Mouse (Mus musculus) megakaryocyte-erythroid progenitor cell, adult 5-6 weeks (primary cell): ENCODE results near the gene Pip4p1. TPM values are rescaled to one million over a fixed set of nuclear protein-coding genes. Genes with fewer than 3 reads are reported as not detected.
"Not testable (repeated sequence)": the region's sequence is repeated elsewhere in the genome, so short reads cannot be mapped to it uniquely, and the experiment has no call there.

Experiments
- ATAC-seq: replicated peaks from 2 replicates; pipeline ENCODE4 v1.8.0; 2016; ENCODE audit warnings: mild to moderate bottlenecking, inconsistent platforms; ENCODE audit not compliant: severe bottlenecking, poor library complexity, low FRiP score, low TSS enrichment
- total RNA-seq, 2 experiments: library from RNA; stranded (forward) in 1 of 2; stranded (reverse) in 1 of 2; fragments of 200-1000, 215-1000 nt in 1 of 2; fragments of >200 nt in 1 of 2; fragmentation: Nextera tagmentation in 1 of 2; gene quantifications; 2 replicates each; pipeline ENCODE4 v1.2.3; 2014 to 2017

Pip4p1 gene
- total RNA-seq, 2 experiments from 2014 or later: 10.9 to 21.0 TPM

DNA sequence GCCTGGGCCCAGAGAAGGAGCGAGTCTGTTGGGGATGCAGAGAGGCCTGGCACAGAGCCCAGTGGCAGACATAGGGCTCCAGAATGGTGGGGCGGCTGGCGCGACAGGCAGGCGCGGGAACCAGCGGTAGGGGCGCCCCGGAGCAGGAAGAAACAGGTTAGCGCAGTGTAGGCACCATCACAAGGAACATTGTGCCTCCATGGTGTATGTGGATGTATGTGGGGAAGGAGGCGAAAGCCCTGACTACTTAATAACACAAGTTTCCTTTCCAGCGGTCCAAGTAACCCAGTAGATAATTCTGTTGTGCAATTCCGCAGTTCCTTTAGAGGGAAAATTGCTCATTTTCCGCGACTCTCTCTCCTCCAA, 14.0 kb upstream of the Pip4p1 start:
- not testable (repeated sequence) for ATAC-seq

DNA sequence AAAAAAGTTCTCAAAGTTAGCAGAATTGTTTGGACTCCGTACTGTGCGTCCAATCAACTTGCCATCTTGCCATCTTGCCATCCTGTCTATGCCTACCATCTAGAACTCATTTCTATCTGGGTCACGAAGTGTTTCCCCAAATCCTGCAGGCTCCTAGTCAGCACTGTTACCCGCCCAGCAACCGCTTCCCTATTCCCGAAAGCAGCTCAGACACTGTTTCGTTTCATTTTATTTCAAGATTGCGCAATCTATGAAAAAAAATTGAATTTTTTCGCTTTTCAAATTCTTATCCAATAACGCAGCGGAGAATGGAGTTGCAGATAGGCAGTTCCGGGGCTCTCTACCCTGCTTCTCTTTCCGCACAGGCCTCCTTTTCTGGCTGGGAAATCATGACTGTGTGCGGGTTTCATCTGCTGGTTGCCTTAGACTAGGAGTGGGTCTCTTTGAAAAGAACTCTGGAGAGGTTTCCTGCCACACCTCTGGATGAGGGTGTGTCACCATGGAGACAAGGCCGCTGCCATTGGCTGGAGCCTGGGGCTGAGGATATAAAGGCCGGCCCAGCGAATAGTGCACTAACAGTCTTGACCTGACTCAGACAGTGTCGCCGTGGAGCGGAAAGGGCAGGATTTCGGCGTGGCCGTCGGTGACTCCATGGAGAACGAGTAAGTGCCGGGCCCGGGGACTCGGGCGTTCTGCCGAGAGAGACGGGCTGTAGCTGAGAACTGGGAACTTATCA, 13.4 kb upstream of the Pip4p1 start, which contains the start of gene Gm49342:
Gm49342 (plus strand) TSS at position 586 of the 736 bp plus-strand sequence.
- ATAC-seq: peak; percentile 89

DNA sequence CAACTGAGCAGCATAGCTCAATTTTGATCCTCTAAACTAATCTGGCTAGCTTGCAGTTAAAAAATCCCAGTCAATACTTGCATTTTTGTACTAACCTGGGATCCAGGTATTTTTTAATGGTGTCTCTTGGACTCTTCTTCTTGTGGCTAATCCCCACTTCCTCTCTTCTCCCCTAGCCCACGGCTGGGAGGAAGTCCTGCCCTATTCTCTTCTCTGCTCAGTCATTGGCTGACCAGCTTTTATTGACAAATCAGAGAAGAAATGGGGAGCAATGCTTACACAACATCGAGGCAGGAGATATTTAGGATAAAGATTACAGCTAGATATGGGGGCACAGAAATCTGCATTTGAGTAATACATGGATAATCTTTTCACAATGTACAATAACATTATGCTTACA, 8.3 kb upstream of the Pip4p1 start:
- no peak for ATAC-seq

DNA sequence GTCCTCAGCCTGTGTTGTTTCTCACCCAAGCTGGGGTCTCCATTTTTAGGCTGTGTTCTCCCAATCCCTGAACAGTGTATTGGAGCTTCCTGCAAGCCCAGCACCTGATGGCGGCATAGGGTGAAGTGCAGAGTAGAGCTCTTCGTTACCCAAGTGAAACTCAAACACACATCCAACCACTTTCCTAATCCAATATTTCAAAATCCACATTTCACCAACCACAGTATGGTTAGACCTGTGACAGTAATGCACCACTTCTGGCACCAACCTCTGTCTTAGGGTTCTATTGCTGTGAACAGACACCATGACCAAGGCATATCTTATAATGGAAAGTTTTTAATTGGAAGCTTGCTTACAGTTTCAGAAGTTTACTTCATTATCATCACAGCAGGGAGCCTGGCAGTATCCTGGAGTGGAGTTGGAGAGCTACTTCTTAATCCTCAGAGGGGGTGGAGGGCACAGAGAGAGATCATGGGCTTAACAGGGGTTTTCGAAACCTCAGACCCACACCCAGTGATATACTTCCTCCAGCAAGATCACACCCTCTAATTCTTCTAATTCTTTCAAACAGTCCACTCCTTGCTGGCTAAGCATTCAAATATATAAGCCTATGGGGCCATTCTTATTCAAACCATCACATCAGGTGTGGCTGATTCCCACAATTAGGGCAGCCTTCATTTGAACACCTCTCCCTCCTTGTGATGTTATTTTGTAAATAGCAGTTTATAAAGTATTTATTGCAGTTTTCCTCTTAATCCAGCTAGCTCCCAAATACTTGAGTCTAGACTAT, 7.7 kb upstream of the Pip4p1 start:
- no peak for ATAC-seq

DNA sequence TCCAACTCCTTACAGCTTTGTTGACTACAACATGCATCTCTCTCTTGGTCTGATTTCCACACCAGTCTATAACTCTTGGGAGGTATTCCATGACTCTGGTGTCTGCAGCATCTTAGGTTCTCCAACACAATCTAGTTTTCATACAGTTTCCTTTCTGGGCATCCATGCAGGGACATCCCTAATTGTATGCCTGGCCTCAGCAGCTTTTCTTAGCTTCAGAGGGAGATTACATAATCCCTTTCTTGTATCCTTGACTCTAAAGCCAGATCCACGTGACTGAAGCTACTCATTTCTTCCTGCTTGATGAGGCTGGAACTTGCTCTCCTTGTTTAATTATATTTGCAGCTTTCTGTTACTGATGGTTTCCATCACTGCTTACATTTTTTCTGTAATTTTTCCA, 6.0 kb upstream of the Pip4p1 start:
- ATAC-seq: no peak

DNA sequence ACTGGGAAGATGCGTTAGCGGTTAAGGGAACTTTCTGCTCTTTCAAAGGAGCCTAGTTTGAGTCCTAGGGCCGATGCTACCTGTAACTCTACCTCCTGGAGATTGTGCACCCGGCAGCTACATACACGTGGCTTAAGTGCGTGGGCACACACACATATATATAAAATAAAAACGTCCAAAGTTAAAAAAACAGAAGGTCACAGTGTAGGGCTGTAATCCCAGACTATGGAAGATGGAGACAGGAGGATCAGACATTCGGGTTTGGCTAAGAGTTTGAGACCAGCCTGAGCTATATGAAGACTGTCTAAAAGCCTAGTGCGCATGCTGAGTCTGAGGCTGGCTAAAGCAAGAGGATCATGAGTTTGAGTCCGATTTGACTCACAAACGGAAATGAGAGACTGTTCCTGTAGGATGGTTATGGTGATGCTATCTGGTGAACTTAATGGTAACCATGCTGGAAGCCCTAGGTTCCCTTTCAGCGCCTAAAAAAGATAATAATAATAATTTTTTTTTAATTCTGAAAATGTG, 901 bp upstream of the Pip4p1 start:
- no peak for ATAC-seq

DNA sequence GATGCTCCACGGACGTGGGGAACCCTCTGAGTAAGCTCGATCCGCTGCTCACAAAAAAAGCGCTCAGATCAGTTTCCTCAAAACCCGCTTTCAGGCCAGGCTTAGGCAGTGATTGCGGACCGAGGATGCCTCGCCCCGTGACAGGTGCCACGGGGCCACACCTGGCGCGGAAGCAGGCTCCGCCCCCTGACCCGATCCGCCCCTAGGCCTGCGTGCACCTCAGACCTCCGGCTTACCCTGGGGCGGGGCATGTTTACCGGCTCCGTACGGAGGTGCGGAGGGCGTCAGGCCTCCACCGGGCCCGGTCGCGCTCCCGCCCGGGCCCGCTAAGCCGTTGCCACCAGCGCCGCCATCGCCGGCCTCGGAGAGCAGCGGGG, 291 bp downstream of the Pip4p1 start:
- 0 out of 2 replicates have a peak, but pooled peaks have one; percentile 26 for ATAC-seq

DNA sequence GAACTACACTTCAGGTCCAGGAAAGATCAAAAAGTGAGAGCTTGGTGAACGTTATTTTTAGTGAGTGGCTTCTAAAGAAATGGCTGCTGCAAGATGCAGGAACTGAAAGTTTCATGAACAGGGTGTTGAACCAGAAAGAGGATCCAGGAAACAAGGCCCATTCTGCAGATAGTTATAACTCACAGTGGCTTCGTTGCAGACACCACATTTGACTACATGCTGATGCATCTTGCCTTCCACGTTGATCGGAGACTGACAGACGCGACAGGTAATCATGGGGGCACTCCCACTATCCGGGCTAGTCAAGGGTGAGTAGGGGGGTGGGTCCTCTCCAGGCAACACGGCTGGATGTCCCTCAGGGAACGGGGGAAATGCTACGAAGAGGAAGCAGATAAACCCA, 705 bp downstream of the Pip4p1 start:
- no peak for ATAC-seq

DNA sequence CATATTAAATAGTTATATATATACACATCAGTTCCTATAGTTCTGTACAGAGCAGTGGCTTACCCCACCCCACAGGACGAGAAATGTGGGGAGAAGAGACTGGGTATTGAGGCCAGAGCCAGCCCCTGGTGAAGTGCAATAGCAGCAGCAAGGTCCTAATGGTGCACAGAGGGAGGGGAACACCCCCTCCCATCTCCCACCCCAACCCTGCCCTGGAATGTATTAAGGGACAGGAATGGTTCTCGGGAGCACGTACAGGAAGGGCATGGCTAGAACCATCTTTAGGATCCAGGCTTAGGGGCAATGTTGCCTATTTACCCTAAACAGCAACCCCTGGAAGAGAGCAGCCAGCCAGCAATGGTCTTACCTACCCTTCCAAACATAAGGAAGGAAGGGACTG, 3.3 kb downstream of the Pip4p1 start:
- ATAC-seq: no peak

DNA sequence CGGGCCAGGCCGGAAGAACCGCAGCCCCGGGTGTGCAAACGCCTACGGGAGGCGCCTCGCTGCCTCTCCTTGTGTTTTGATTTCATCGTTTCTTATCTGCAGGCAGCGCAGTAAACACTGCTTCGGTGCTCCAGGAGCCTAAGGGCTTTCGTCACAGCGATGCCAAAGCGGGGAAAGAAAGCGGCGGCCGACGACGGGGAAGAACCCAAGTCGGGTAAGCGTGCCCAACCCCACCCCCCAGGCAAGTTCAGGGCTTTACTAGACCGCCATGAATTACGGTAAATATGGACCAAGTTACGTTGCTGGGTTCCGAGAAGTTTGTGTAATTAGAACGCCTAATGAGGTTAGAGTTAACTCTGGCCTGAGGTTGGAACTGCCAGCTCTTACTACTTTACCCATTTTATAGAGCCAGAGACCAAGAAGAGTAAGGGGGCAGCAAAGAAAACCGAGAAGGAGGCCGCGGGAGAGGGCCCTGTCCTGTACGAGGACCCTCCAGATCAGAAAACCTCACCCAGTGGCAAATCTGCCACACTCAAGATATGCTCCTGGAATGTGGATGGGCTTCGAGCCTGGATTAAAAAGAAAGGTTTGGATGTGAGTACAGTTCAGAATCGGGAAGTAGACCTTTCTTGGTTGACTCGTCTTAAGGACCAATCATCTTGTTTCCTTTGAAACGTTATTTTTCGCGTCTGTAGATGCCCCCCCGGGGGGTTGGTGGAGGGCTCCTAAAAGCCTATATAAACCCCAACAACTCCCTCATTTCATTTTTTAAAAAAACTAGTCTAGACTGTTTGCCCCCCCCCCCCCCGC, 5.3 kb downstream of the Pip4p1 start:
- peak; percentile 76 for ATAC-seq

DNA sequence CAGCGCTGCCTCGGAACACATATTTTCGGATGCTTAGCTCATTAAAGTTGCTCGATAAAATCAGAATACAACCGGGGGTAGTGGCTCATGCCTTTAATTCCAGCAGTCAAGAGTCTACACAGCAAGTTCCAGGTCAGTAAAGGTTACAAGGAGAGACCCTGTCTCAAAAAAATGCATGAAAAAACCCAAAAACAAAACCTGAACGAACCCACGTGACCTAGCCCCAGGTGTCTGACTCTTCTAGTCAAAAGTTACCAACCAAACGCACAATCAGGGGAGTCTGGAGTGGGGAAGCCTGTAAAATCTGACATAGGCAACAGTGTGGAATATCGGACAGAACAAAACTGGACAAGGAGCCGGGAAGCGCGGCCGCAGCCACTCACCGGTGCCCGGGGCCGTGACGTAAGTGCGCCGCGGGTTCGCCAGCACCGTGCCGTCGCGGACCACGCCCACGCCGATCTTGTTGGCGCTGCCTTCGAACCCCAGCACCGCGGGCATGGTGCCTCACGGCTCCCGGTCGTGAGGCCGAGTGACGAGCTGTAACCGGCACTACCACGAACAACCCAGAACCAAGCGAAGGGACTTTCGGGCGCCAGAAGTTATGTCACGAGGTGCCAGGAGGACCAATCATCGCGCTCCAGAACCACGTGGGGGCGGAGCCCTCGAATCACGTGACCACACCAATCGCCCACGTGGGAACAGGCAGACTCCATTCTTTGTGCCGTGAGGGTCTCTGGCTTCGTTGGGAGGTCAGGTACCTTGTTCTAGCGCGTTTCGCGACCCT, 6.2 kb downstream of the Pip4p1 start, which contains the start of the genes Osgep and Apex1:
Osgep (minus strand) TSS at position 613 of the 784 bp plus-strand sequence.
Apex1 (plus strand) TSS at position 688 of the 784 bp plus-strand sequence.
- peak; percentile 94 for ATAC-seq

DNA sequence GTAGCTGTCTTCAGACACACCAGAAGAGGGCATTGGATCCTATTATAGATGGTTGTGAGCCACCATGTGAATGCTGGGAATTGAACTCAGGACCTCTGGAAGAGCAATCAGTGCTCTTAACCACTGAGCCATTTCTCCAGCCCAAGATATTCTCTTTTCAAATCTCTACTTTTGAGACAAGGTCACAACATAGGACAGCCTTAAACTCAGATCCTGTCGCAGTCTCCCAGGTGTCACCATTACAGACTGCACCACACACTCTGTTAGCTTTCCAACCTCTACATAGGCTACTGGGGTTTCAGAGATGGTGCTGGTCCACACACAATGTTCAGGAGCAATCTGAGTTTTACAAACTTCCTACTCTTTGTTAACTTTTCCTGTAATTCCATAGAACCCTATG, 7.2 kb downstream of the Pip4p1 start:
- ATAC-seq: not testable (repeated sequence)

DNA sequence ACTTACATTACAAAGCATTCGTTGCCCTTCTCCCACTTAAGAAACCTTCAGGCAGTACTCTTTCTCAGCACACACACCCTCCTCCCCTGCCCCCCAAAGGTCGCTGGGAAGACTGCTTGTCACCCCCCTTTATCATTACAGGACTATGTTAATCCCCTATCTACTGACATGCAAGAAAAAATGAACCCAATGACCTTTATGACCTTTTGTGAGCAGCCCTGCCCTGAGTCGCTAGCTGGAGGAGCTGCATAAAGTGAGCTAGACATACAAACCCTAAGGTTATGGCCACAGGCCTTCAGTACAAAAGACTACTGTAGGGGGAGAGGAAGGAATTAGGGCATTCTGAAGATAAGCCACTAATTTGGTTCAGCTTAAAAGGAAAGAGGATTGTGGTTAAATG, 19.3 kb downstream of the Pip4p1 start:
- ATAC-seq: no peak

DNA sequence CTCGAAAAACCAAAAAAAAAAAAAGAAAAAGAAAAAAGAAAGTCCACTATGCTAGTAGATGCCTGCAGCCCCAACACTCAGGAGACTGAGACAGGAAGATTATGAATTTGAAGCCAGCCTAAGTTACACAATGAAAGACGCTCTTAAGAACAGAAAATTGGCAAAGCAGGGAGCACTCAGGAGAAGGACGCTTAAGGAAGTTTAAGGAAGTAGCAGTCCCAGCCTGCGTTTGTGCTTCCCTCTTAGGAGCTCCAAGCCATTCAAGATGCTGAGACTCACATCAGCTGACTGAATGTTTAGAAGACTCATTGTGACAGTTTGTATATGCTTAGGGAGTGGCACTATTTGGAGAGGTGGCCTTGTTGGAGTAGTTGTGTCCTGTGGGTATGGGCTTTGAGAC, 22.5 kb downstream of the Pip4p1 start:
- ATAC-seq: no peak

DNA sequence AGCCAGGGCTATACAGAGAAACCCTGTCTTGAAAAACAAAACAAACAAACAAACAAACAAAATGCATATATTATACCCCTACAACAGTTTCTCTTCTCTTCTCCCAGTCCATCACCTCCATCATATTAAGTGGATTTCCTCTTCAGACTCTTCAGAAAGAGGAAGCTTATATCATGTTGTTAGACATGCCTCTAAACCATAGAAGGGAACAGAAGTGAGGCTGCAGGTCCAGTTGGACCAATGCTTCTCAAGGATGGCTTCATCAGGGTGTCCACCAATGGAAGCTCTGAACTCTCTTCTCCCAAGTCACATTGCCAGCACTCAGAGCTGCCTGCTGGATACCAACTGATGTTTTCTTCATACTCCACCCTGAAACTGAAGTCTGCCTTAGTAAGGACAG, 25.3 kb downstream of the Pip4p1 start:
- not testable (repeated sequence) for ATAC-seq

DNA sequence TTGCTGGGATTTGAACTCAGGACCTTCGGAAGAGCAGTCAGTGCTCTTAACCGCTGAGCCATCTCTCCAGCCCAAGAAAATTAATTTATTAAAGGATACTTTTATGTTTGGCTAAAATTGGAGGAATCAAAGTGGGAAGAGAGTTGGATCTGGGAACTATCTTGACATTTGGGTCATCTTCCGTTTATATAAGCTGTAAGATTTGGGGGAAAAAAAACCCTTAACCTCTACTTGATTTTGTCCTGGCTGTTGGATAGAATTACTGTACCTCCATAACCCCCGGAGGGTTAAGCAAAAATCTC, 25.9 kb downstream of the Pip4p1 start:
- ATAC-seq: no peak

DNA sequence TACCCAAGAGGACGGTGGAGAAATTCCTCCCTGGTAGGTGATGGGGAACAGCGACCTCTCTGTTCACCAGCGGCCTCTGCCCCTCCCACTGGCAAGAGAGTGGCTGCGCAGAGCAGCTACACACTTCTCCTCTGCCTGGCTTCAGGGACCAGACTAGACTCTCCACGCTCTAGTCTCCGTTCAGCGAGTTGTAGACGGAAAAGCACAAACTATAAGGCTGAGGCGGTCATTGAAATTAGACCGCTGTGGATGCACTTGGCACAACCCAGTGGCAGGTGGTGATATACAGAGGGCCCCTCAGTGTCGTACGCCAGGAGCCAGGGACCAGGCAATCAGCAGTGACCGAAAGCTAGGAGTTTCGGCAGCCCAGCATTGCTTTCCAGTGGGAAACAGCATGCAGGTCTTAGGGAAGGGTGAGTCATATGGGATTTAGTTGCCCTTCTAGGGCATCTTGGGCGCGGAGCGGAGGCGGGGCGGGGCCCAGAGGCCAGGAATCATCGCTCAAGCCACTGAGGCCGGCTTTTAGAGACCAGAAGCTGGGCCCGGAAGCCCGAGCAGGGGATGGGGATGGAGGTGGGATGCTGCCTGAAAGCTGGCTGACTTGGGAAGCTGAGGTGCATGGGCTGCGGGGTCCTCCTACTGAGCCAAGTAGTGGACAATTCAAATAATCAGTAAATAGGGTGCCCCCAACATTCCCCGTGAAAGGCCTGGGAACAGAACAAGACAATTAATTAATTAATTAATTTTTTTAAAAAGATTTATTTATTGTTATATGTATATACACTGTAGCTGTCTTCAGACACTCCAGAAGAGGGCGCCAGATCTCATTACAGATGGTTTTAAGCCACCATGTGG, 26.5 kb downstream of the Pip4p1 start:
- ATAC-seq: peak; percentile 97

DNA sequence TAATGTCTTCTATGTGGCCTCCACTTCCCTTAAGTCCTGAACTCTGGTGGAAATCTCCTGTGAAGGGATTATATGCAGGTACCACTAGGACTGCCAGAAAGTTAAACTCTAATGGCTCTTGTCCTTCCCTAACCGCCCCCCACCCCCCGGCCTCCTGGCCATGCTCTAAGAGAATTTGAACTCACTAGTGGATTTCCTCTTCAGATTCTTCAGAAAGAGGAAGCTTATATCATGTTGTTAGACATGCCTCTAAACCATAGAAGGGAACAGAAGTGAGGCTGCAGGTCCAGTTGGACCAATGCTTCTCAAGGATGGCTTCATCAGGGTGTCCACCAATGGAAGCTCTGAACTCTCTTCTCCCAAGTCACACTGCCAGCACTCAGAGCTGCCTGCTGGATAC, 32.7 kb downstream of the Pip4p1 start:
- 0 out of 2 replicates have a peak, but pooled peaks have one; percentile 24 for ATAC-seq
